Mouse (Mus musculus) urinary bladder, postnatal 10 days (tissue): Measurements from ENCODE around the gene Cend1.

Experiments used
- DNase-seq: peaks from one replicate; pipeline ENCODE4 v3.0.0; 2022; ENCODE audit warnings: low spot score

The Cend1 gene

GRCm38 (mm10) chr7:141429310-141429709, at the start of gene Cend1:
Cend1 (minus strand) TSS chr7:141429491.
- no peak for DNase-seq

- DNase-seq: no peak
Measured at GRCm38 (mm10) chr7:141478270-141478748, 49.0 kb upstream of the Cend1 start.

- no peak for DNase-seq
Measured at GRCm38 (mm10) chr7:141477578-141478269, 48.4 kb upstream of the Cend1 start.

GRCm38 (mm10) chr7:141476981-141477370, 47.7 kb upstream of the Cend1 start:
- DNase-seq: no peak

- peak; percentile 60 for DNase-seq
Measured at GRCm38 (mm10) chr7:141476226-141476980, 47.1 kb upstream of the Cend1 start.

GRCm38 (mm10) chr7:141475805-141476158, 46.5 kb upstream of the Cend1 start:
- DNase-seq: no peak

GRCm38 (mm10) chr7:141475011-141475804, 45.9 kb upstream of the Cend1 start, which contains the start of the genes Polr2l and Tspan4:
Polr2l (minus strand) TSS chr7:141475132.
Tspan4 (plus strand) TSS chr7:141475240.
- no peak for DNase-seq

GRCm38 (mm10) chr7:141474160-141474559, 44.9 kb upstream of the Cend1 start:
- no peak for DNase-seq

GRCm38 (mm10) chr7:141472763-141473162, 43.5 kb upstream of the Cend1 start:
- no peak for DNase-seq

- DNase-seq: no peak
Measured at GRCm38 (mm10) chr7:141472226-141472625, 42.9 kb upstream of the Cend1 start.

- DNase-seq: no peak
Measured at GRCm38 (mm10) chr7:141471236-141471635, 41.9 kb upstream of the Cend1 start.

- DNase-seq: no peak
Measured at GRCm38 (mm10) chr7:141470637-141470944, 41.3 kb upstream of the Cend1 start.

GRCm38 (mm10) chr7:141469901-141470636, 40.8 kb upstream of the Cend1 start:
- DNase-seq: no peak

GRCm38 (mm10) chr7:141469352-141469751, 40.1 kb upstream of the Cend1 start:
- no peak for DNase-seq

GRCm38 (mm10) chr7:141468522-141469211, 39.4 kb upstream of the Cend1 start:
- no peak for DNase-seq

GRCm38 (mm10) chr7:141468164-141468521, 38.9 kb upstream of the Cend1 start:
- no peak for DNase-seq

- DNase-seq: peak; percentile 63
Measured at GRCm38 (mm10) chr7:141467230-141468030, 38.1 kb upstream of the Cend1 start, which contains the start of gene Cd151. Cd151 (plus strand) TSS chr7:141467392.

- no peak for DNase-seq
Measured at GRCm38 (mm10) chr7:141466607-141467148, 37.4 kb upstream of the Cend1 start.

- no peak for DNase-seq
Measured at GRCm38 (mm10) chr7:141466045-141466394, 36.7 kb upstream of the Cend1 start.

GRCm38 (mm10) chr7:141465388-141466044, 36.2 kb upstream of the Cend1 start:
- no peak for DNase-seq
